Comparison of ENCODE assay signal across 8 mouse cellular contexts in the genomic region with DNA sequence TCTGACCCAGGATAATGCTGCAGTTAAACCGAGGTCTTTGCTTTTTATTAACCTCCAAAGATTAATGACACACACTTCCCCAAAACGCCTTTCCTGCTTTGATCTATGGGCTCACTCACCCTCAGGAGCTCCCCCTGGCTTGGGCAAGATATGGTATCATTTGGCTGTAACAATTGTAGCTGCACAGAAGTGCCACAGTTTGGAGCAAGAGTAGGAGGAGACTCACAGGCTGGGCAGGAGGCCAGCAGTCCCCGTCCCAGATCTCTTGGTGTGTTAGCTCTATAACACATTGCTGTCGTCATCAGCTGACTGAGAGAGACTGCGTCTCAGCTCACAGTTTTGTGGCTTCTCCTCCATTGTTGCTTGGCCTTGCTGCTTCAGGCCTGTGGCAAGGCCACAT. TPM values are rescaled to one million over a fixed set of nuclear protein-coding genes. Genes with fewer than 3 reads are reported as not detected.
DNase-seq lines count a peak whose midpoint lies in the region; ATAC-seq lines count a peak whose summit lies in the region.

No protein-coding gene starts in this region.

- H3K4me3 ChIP-seq in hindbrain, embryonic 12.5 days: no peak overlapping the region

- peaks cover 79% of the 10 kb centered on the region for H3K4me1 ChIP-seq in hindbrain, embryonic 12.5 days

- H3K36me3 ChIP-seq in hindbrain, embryonic 12.5 days: no peaks in the 10 kb centered on the region

- peak overlapping the region; percentile 81 for H3K27ac ChIP-seq in hindbrain, embryonic 12.5 days

- WGBS in hindbrain, embryonic 12.5 days: 25% methylated on average over 5 of the region's 5 CpGs

- H3K4me2 ChIP-seq in hindbrain, embryonic 12.5 days (replicated peaks): no peak overlapping the region

- intact Hi-C loops in left cerebral cortex, postnatal 14 days (cut with DNase I): no loop called here

- ATAC-seq in hindbrain, embryonic 12.5 days (ENCODE audit: low FRiP score): peak; percentile 11

- no peak overlapping the region for H3K9ac ChIP-seq in hindbrain, embryonic 12.5 days

- peak; percentile 78 to 84 for DNase-seq in layer of hippocampus, adult 18-20 months (ENCODE audit: low spot score in 2 of 2)
- DNase-seq in layer of hippocampus, postnatal 14 days (ENCODE audit: low spot score in 2 of 2): no peak
- peak; percentile 94 for DNase-seq in brain, adult 2 months (ENCODE audit: low read depth, low spot score)
- DNase-seq in left cerebral cortex, postnatal 14 days (ENCODE audit: low spot score in 2 of 2): peak; percentile 62 to 70
- peak; percentile 61 for DNase-seq in mesoderm, embryonic 11.5 days (ENCODE audit: low read depth, low spot score)
- no peak for DNase-seq in gastrocnemius, postnatal 25 days
- DNase-seq in spleen, adult 12 weeks (ENCODE audit: low spot score): no peak

- no peaks in the 10 kb centered on the region for H3K27me3 ChIP-seq in hindbrain, embryonic 12.5 days

- H3K9me3 ChIP-seq in hindbrain, embryonic 12.5 days (replicated peaks): no peaks in the 10 kb centered on the region

RNA-seq across cellular contexts. Expression of a gene that starts 35.1 kb away (rescaled TPM):
- under 1 TPM; 0.28 to 0.35 TPM for total RNA-seq in layer of hippocampus, adult 18-20 months (2021)
- total RNA-seq in layer of hippocampus, postnatal 14 days (2021): under 1 TPM; 0.35 to 0.62 TPM
- 0.50 and 0.79 TPM in 2 replicates for polyA plus RNA-seq in hindbrain, embryonic 12.5 days (2016; fragmentation: Nextera tagmentation; extraction: Ambion mirVana)
- total RNA-seq in left cerebral cortex, postnatal 14 days (2021): under 1 TPM; 0.42 to 0.75 TPM
- total RNA-seq in gastrocnemius, postnatal 25 days (2021): under 1 TPM in 1 of 2 experiments, not detected in 1; 0.13 TPM

Comparison
In these comparisons a context has a peak if more than half of its experiments do, and no peak if none do; other contexts are left out.
1. DNase-seq: peak in layer of hippocampus, adult 18-20 months (2 of 2), brain, adult 2 months (single experiment), left cerebral cortex, postnatal 14 days (2 of 2) and mesoderm, embryonic 11.5 days (single experiment); none in layer of hippocampus, postnatal 14 days (0 of 2), gastrocnemius, postnatal 25 days (single experiment) and spleen, adult 12 weeks (single experiment).